Mouse (Mus musculus): ENCODE measurements at regions not wholly inside any gene's neighbourhood (a gene's known extent, or its start where the extent isn't known, plus 50 kb on each side); places are given as distances from the start of the nearest gene placed in this dataset.

DNA sequence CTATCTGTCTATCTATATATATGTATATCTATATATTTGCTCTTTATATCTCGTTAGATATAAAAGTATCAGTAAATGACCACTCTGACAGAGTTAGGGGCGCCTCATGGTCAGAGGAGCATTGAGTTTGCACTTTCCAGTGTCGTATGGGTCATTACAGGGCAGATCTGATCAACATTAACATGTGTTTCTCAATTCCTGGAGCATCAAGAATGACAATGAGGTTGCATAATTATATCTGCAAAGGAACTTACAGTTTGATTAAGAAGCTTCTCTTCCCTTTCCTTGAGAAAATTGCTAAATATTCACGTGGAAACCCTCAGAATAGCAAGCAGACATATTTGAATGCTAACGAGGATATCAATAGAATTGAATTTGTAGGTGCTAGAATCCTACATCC is 158.6 kb downstream of the Gm11146 start:
- H3K9me3 ChIP-seq (replicated peaks; ENCODE audit: control insufficient read depth, low read length), result no peaks in the 10 kb centered on the region
- no peak for ATAC-seq (ENCODE audit: insufficient read depth, low FRiP score)
- no peak overlapping the region for H3K4me3 ChIP-seq (replicated peaks; ENCODE audit: low read length)
- no peak overlapping the region for H3K27ac ChIP-seq (ENCODE audit: low read length)
- no peak overlapping the region for H3K9ac ChIP-seq (ENCODE audit: low read length)
- H3K4me2 ChIP-seq (ENCODE audit: low read depth, low read length), result no peak overlapping the region
- 83% methylated on average over 5 of the region's 5 CpGs for WGBS
- H3K27me3 ChIP-seq (ENCODE audit: control insufficient read depth, insufficient read depth, low read length), result no peaks in the 10 kb centered on the region
- H3K36me3 ChIP-seq (ENCODE audit: control insufficient read depth, insufficient read depth, low read length), result no peaks in the 10 kb centered on the region
- H3K4me1 ChIP-seq (ENCODE audit: control insufficient read depth, insufficient read depth, low read length), result peaks cover 6% of the 10 kb centered on the region; the same call in 1 of the 2 replicates

DNA sequence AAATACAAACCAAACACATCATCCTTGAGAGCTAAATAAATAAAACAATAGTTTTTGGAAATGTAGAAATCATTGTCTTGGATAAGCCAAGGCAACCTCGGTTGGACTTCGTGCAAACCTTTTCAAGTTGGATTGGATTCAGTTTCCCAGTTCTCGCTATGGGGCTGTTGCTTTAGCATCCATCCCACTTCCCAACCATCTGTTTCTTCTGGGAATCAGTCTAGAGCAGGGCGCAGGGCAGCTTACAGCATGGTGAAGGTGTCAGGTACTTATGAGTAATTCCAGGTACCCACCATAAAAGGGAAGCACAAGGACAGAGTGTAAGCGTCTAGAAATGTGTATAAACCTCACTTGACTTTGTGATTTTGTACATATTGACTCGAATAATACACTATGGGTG is 159.0 kb downstream of the Gm11146 start:
- H3K4me1 ChIP-seq (ENCODE audit: control insufficient read depth, insufficient read depth, low read length), result peaks cover 6% of the 10 kb centered on the region; the same call in 1 of the 2 replicates
- no peaks in the 10 kb centered on the region for H3K9me3 ChIP-seq (replicated peaks; ENCODE audit: control insufficient read depth, low read length)
- H3K36me3 ChIP-seq (ENCODE audit: control insufficient read depth, insufficient read depth, low read length), result no peaks in the 10 kb centered on the region
- 92% methylated on average over 6 of the region's 6 CpGs for WGBS
- no peaks in the 10 kb centered on the region for H3K27me3 ChIP-seq (ENCODE audit: control insufficient read depth, insufficient read depth, low read length)
- H3K4me2 ChIP-seq (ENCODE audit: low read depth, low read length), result no peak overlapping the region
- no peak overlapping the region for H3K4me3 ChIP-seq (replicated peaks; ENCODE audit: low read length)
- no peak overlapping the region for H3K9ac ChIP-seq (ENCODE audit: low read length)
- H3K27ac ChIP-seq (ENCODE audit: low read length), result no peak overlapping the region
- ATAC-seq (ENCODE audit: insufficient read depth, low FRiP score), result no peak

DNA sequence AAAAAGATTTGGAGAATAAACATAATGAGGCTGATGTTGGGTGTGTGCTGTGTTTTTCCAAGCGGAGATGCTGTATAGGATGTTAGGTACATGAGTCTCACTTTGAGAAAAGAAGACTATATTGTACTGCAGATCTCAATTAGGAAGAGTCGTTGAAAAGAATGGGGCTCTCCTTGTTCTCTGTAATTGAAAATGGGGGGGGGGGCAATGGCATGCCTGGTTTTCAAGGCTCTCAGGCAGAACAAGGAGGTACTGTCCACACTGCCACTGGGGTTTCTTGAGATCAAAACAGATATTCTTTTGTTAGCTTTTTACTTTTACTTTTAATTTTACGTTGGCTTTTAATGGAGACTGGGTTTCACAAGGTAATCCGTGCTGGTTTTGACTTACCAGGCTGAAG is 170.5 kb downstream of the Gm11146 start:
- ATAC-seq (ENCODE audit: insufficient read depth, low FRiP score), result no peak
- Histone ChIP-seq H3K27ac (ENCODE audit: low read length) (no peak overlapping the region), H3K9me3 (replicated peaks; ENCODE audit: control insufficient read depth, low read length) (no peaks in the 10 kb centered on the region), H3K27me3 (ENCODE audit: control insufficient read depth, insufficient read depth, low read length) (no peaks in the 10 kb centered on the region), H3K4me3 (replicated peaks; ENCODE audit: low read length) (no peak overlapping the region), H3K36me3 (ENCODE audit: control insufficient read depth, insufficient read depth, low read length) (no peaks in the 10 kb centered on the region), H3K9ac (ENCODE audit: low read length) (no peak overlapping the region), H3K4me1 (ENCODE audit: control insufficient read depth, insufficient read depth, low read length) (no peaks in the 10 kb centered on the region), H3K4me2 (ENCODE audit: low read depth, low read length) (no peak overlapping the region)
- WGBS, result 77% methylated on average over 4 of the region's 4 CpGs

DNA sequence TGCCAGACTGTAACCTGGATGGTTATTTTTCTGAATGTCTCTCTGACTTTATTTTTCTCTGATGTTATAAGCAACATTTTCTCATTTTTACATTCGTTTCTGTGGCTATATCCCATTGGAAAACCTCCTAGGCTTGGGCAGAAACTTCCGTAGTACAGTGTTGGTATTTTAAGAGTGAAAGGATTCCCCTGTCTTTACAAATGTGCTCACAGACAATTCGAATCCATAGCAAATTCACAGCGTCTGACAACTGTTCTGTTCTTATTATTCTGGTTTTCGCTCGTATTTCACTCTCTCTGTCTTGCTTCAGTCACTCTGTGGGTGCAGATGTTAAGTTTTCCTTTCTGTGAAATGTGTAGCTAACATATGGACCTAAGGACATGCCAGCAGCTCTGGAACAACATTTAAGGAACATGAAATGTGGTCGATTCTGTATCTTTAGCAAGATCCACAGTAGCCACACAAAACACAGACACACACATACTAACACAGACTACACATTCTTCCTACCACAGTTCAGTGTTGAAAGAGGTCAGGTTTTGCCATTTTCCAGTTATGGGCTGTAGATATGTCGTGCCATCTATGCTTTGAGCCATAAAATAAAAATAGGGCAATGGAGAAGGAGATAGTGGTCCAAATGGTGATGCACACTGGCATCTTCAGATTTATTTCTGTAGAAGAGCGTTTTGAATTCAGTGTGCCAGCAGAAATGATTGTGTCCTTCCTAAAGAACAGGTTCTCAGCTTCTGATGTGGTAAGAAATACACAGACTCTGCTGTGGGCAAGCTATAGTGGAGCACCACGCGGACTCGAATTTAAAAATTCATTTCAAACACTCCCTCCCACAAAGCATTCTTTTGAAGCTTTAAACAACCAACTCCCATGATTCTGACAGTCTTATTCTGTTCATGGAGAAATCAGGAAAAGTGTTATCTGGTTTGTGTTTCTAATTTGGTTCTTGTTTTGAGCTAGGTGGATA is 179.2 kb downstream of the Gm11146 start:
- H3K4me3 ChIP-seq (replicated peaks; ENCODE audit: low read length), result no peak overlapping the region
- no peak overlapping the region for H3K9ac ChIP-seq (ENCODE audit: low read length)
- WGBS, result 80% methylated on average over 12 of the region's 12 CpGs
- H3K27ac ChIP-seq (ENCODE audit: low read length), result no peak overlapping the region
- H3K4me2 ChIP-seq (ENCODE audit: low read depth, low read length), result no peak overlapping the region
- ATAC-seq (ENCODE audit: insufficient read depth, low FRiP score), result no peak
- H3K36me3 ChIP-seq (ENCODE audit: control insufficient read depth, insufficient read depth, low read length), result no peaks in the 10 kb centered on the region
- peaks cover 8% of the 10 kb centered on the region; the same call in 1 of the 2 replicates for H3K4me1 ChIP-seq (ENCODE audit: control insufficient read depth, insufficient read depth, low read length)
- no peaks in the 10 kb centered on the region for H3K27me3 ChIP-seq (ENCODE audit: control insufficient read depth, insufficient read depth, low read length)
- H3K9me3 ChIP-seq (replicated peaks; ENCODE audit: control insufficient read depth, low read length), result no peaks in the 10 kb centered on the region

DNA sequence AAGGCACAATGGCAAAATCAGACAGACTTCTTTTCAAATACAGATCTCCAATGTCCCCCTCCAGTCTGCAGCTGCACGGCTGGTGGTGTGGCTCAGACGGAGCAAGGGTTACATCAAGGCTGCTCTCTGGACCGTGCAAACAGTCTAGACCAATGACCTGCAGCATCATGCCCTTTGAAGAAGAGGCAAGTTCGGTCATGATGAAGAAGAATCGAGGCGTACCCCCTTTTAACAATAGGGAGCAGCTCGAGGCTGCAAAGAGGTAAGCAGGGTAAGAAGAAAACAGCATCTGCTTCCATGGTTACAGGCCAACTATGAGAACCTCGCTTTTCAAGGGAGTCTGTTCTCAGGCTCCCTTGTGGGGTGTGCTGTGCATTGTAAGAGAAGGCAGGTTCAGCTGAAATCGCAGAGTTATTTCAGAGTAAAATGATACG is 180.3 kb downstream of the Gm11146 start:
- Histone ChIP-seq H3K4me1 (ENCODE audit: control insufficient read depth, insufficient read depth, low read length) (peaks cover 8% of the 10 kb centered on the region; the same call in 1 of the 2 replicates), H3K4me2 (ENCODE audit: low read depth, low read length) (peak overlapping the region; percentile 42), H3K36me3 (ENCODE audit: control insufficient read depth, insufficient read depth, low read length) (no peaks in the 10 kb centered on the region), H3K27me3 (ENCODE audit: control insufficient read depth, insufficient read depth, low read length) (no peaks in the 10 kb centered on the region), H3K9me3 (replicated peaks; ENCODE audit: control insufficient read depth, low read length) (no peaks in the 10 kb centered on the region), H3K9ac (ENCODE audit: low read length) (no peak overlapping the region; the same call in 1 of the 2 replicates), H3K4me3 (replicated peaks; ENCODE audit: low read length) (no peak overlapping the region), H3K27ac (ENCODE audit: low read length) (peak overlapping the region; percentile 42)
- 0 out of 2 replicates have a peak, but pooled peaks have one; percentile 47 for ATAC-seq (ENCODE audit: insufficient read depth, low FRiP score)
- 38% methylated on average over 10 of the region's 10 CpGs for WGBS

DNA sequence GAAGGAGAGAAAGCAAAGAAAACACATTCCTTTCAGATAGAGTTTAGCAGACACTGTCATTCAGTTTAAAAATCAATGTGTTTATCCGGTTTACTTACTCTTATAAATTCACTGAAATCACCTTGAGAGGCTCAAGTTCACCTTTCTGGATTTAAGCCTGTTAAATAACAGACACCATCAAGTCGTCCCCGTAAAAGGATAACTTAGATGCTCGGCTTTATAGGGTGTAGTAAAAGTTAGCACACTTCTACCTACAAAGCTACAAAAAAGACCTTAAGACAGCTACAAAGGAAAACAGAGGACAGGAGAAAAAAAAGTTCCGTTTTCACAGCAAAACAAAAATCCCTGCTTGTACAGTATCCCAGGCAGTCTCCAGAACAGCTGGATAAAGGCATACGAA is 180.9 kb downstream of the Gm11146 start:
- WGBS, result 54% methylated on average over 6 of the region's 6 CpGs
- Histone ChIP-seq H3K4me2 (ENCODE audit: low read depth, low read length) (peak overlapping the region; percentile 42; the same call in 1 of the 2 replicates), H3K27me3 (ENCODE audit: control insufficient read depth, insufficient read depth, low read length) (no peaks in the 10 kb centered on the region), H3K9me3 (replicated peaks; ENCODE audit: control insufficient read depth, low read length) (no peaks in the 10 kb centered on the region), H3K36me3 (ENCODE audit: control insufficient read depth, insufficient read depth, low read length) (no peaks in the 10 kb centered on the region), H3K4me3 (replicated peaks; ENCODE audit: low read length) (no peak overlapping the region), H3K4me1 (ENCODE audit: control insufficient read depth, insufficient read depth, low read length) (peaks cover 8% of the 10 kb centered on the region; the same call in 1 of the 2 replicates), H3K9ac (ENCODE audit: low read length) (no peak overlapping the region; the same call in 1 of the 2 replicates), H3K27ac (ENCODE audit: low read length) (no peak overlapping the region; the same call in 1 of the 2 replicates)
- no peak for ATAC-seq (ENCODE audit: insufficient read depth, low FRiP score)

DNA sequence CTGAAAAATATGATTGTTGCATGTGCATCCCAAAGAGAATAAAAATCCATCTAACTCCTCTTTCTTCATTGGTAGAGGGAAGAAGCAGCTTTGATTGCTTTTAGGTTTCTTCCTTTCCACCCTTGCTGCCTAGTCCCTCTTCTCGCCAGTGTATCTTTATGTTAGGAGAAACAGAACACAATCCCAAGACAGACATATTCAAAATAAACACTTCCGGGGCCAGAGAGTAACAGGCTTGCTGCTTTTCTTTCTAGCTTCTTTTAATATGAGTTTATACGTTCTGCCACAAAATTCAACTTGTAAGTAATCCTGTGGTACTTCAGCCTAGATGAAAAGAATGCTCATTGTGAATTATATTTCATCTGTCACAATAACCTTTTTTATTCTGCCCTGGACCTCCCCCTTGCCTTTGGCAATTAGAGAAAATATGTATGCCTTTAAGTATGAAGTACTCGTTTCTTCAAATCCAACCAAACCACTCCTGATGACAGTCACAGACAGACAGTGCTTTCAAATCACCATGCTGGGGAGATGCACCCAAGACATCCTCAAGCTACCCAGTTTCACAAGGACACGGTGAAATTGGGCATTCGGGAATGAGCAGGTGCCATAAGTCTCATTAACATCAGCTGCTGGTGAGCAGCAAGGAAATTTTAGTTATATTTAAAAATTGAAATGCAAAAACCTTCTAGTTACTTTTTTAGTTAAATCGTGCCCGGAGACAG is 181.6 kb downstream of the Gm11146 start:
- H3K36me3 ChIP-seq (ENCODE audit: control insufficient read depth, insufficient read depth, low read length), result no peaks in the 10 kb centered on the region
- H3K27ac ChIP-seq (ENCODE audit: low read length), result no peak overlapping the region
- peaks cover 8% of the 10 kb centered on the region; the same call in 1 of the 2 replicates for H3K4me1 ChIP-seq (ENCODE audit: control insufficient read depth, insufficient read depth, low read length)
- H3K27me3 ChIP-seq (ENCODE audit: control insufficient read depth, insufficient read depth, low read length), result no peaks in the 10 kb centered on the region
- H3K4me2 ChIP-seq (ENCODE audit: low read depth, low read length), result no peak overlapping the region
- no peaks in the 10 kb centered on the region for H3K9me3 ChIP-seq (replicated peaks; ENCODE audit: control insufficient read depth, low read length)
- H3K9ac ChIP-seq (ENCODE audit: low read length), result no peak overlapping the region
- WGBS, result 66% methylated on average over 8 of the region's 8 CpGs
- no peak overlapping the region for H3K4me3 ChIP-seq (replicated peaks; ENCODE audit: low read length)
- no peak for ATAC-seq (ENCODE audit: insufficient read depth, low FRiP score)

DNA sequence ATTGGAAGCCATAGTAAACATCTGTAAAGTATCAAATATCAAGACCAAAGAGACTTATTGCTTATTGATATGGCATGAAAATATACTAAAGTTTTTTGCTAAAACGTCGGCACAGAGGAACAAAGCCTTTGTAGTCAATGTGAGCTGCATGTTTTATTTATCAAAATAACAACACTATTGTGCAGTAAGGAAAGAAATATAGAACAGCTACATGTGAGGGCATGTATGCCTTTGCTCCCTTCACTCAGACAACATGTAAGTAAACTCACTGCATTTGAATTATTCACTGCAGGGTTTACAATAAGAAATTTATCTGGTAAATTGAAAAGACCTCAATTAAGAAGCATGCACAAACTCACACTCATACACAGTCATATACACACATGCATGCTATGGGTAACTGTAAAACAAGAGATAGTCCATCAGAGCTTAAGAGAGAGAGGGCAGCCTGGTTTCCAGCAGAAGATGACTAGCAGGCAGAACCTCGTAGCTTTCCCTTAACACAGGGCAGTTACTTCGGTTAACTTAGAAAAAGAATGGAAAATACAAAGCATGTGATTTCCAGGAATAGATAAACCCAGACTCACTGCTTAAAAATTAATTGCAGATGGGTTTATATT is 182.7 kb downstream of the Gm11146 start:
- H3K4me2 ChIP-seq (ENCODE audit: low read depth, low read length), result no peak overlapping the region
- 45% methylated on average over 4 of the region's 4 CpGs for WGBS

More for the DNA sequence above, 182.7 kb downstream of the Gm11146 start:
- Histone ChIP-seq H3K4me1 (ENCODE audit: control insufficient read depth, insufficient read depth, low read length) (peaks cover 8% of the 10 kb centered on the region; the same call in 1 of the 2 replicates), H3K9me3 (replicated peaks; ENCODE audit: control insufficient read depth, low read length) (no peaks in the 10 kb centered on the region), H3K27ac (ENCODE audit: low read length) (no peak overlapping the region), H3K9ac (ENCODE audit: low read length) (no peak overlapping the region), H3K4me3 (replicated peaks; ENCODE audit: low read length) (no peak overlapping the region), H3K27me3 (ENCODE audit: control insufficient read depth, insufficient read depth, low read length) (no peaks in the 10 kb centered on the region), H3K36me3 (ENCODE audit: control insufficient read depth, insufficient read depth, low read length) (no peaks in the 10 kb centered on the region)
- ATAC-seq (ENCODE audit: insufficient read depth, low FRiP score), result no peak

All from stomach, embryonic 16.5 days (tissue).